Mouse (Mus musculus) intestine, embryonic 14.5 days (tissue): Measurements from ENCODE around the gene Tpi1. TPM values are rescaled to one million over a fixed set of nuclear protein-coding genes. Genes with fewer than 3 reads are reported as not detected.
"Not testable (repeated sequence)": the region's sequence is repeated elsewhere in the genome, so short reads cannot be mapped to it uniquely, and the experiment has no call there.

Source experiments
- ATAC-seq: fragments of 200-750 bp; cut with Nextera tagmentation; replicated peaks from 2 replicates; pipeline ENCODE4 v1.8.0; 2017; ENCODE audit warnings: low read depth, moderate number of reproducible peaks, moderate TSS enrichment, moderate library complexity; ENCODE audit not compliant: low FRiP score, low TSS enrichment
- DNase-seq: peaks from one replicate; pipeline ENCODE4 v3.0.0-alpha.2; 2018; ENCODE audit warnings: low spot score
- H3K27ac ChIP-seq: fragments of 300-500 bp; sonication (generic); 2 replicates; pipeline ENCODE4 v1.5.1; 2014; ENCODE audit warnings: low read depth, mild to moderate bottlenecking, control low read depth
- H3K27me3 ChIP-seq: fragments of 300-500 bp; sonication (generic); replicated peaks from 2 replicates; pipeline ENCODE4 v1.6.1; 2014; ENCODE audit warnings: low read length, control low read depth; ENCODE audit not compliant: control insufficient read depth, insufficient read depth
- H3K36me3 ChIP-seq: fragments of 300-500 bp; sonication (generic); 2 replicates; pipeline ENCODE4 v1.6.1; 2014; ENCODE audit warnings: low read length, control low read depth; ENCODE audit not compliant: control insufficient read depth, insufficient read depth
- H3K4me1 ChIP-seq: fragments of 300-500 bp; sonication (generic); replicated peaks from 2 replicates; pipeline ENCODE4 v1.6.1; 2014; ENCODE audit warnings: low read length, control low read depth, mixed read lengths; ENCODE audit not compliant: control insufficient read depth, insufficient read depth
- H3K4me2 ChIP-seq: fragments of 300-500 bp; sonication (generic); 2 replicates; pipeline ENCODE4 v1.6.1; 2014; ENCODE audit warnings: low read length
- H3K4me3 ChIP-seq: fragments of 300-500 bp; sonication (generic); 2 replicates; pipeline ENCODE4 v1.5.1; 2014; ENCODE audit warnings: low read depth, low read length, control low read depth, mixed read lengths
- H3K9ac ChIP-seq: fragments of 300-500 bp; sonication (generic); 2 replicates; pipeline ENCODE4 v1.6.1; 2014; ENCODE audit warnings: mild to moderate bottlenecking, low read length
- H3K9me3 ChIP-seq: fragments of 300-500 bp; sonication (generic); 2 replicates; pipeline ENCODE4 v1.6.1; 2016; ENCODE audit warnings: low read length, control low read depth; ENCODE audit not compliant: control insufficient read depth
- WGBS: fragments of 180-500 bp; shearing (Covaris S2); extraction: QIAGEN DNeasy Blood & Tissue Kit; methylation state at CpG from one replicate; pipeline ENCODE4 v1.1.7; 2014; 5-methylcytosine and 5-hydroxymethylcytosine counted together
- polyA plus RNA-seq: library from polyadenylated mRNA; unstranded; fragments of >200 nt; fragmentation: Nextera tagmentation; extraction: Ambion mirVana; gene quantifications from 2 replicates; pipeline ENCODE4 v1.2.1, GENCODE M21; 2014

Gene Tpi1
- polyA plus RNA-seq, 1 experiment from 2014 or later: 1,059 TPM

DNA sequence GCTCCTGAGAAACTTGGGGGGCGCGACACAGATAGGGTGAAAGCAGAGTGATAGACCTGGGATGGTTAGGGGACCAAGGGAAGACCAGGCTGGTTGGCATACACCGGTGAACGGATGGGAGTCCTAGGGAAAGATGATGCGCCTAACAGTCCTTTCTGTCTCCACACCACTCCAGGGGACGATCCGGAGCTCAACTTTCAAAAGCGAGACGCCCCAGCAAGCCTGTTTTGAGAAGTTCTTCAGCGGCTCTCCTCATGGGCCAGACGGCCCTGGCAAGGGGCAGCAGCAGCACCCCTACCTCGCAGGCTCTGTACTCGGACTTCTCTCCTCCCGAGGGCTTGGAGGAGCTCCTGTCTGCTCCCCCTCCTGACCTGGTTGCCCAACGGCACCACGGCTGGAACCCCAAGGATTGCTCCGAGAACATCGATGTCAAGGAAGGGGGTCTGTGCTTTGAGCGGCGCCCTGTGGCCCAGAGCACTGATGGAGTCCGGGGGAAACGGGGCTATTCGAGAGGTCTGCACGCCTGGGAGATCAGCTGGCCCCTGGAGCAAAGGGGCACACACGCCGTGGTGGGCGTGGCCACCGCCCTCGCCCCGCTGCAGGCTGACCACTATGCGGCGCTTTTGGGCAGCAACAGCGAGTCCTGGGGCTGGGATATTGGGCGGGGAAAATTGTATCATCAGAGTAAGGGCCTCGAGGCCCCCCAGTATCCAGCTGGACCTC is 4.9 kb downstream of the Tpi1 start:
- DNase-seq: peak; percentile 91
- Histone ChIP-seq H3K9me3 (no peaks in the 10 kb centered on the region), H3K4me2 (peak overlapping the region; percentile 98), H3K4me1 (peaks cover 37% of the 10 kb centered on the region), H3K4me3 (peak overlapping the region; percentile 57), H3K9ac (peak overlapping the region; percentile 67), H3K27ac (peak overlapping the region; percentile 92), H3K27me3 (no peaks in the 10 kb centered on the region), H3K36me3 (peaks cover 26% of the 10 kb centered on the region)
- 0% methylated on average over 35 of the region's 35 CpGs for WGBS
- peak; percentile 5 for ATAC-seq

DNA sequence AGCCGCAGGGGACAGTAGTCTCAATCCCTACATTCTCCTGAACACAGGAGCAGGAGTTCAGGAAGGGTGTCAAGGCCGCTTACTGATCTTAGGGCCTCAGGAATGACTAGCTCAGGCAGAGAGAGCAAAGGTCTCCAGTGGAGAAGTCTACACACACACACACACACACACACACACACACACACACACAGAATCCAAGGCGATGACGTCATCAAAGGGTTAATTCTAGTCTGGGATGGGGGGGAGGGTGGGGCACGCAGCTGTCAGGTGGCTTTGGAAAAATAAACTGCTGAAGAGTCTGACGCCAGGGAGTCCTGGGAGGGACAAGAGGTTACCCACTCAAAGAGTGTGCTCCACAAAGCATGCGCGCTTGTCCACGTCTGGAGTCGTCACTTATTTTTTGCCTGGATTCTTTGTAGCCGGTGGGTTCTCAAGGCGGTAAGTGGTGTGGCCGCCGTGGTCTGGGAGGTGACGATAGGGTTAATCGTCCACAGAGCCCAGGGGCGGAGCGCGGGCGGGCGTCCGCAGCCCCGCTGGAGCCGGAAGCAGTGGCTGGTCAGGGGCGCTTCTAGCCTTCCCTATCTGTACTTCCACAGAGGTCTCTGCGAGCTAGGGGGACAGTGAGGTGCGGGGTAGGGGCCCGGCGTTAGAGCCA is 5.6 kb downstream of the Tpi1 start, which contains the start of gene Spsb2:
Gene Spsb2, plus strand, starts transcription at position 304 of the 655 bp plus-strand sequence.
- ATAC-seq (peak; percentile 38), DNase-seq (peak; percentile 88)
- peak within 1 kb of the TSS; percentile 67 for H3K9ac ChIP-seq
- peaks cover 26% of the 10 kb centered on the region for H3K36me3 ChIP-seq
- H3K4me3 ChIP-seq: peak within 1 kb of the TSS; percentile 57
- H3K27ac ChIP-seq: peak within 1 kb of the TSS; percentile 92
- 2% methylated on average over 29 of the region's 29 CpGs for WGBS
- H3K4me1 ChIP-seq: peaks cover 36% of the 10 kb centered on the region
- H3K9me3 ChIP-seq: no peaks in the 10 kb centered on the region
- H3K4me2 ChIP-seq: peak within 1 kb of the TSS; percentile 98
- no peaks in the 10 kb centered on the region for H3K27me3 ChIP-seq

DNA sequence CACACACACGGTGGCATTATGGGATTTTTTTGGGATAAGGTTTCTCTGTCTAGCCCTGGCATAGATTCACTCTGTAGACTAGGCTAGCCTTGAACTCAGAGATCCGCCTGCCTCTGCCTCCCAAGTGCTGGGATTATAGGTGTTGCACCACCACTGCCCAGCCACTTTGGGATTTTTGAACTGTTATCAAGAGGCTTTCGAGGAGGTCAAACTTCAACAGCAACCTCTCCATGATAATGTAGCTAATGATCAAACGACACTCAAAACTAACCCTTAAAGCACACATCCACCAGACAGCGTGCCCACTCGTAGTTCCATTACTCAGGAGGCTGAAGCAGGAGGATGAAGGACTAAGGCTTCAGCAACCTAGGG is 6.1 kb downstream of the Tpi1 start:
- Histone ChIP-seq H3K9ac (peak overlapping the region; percentile 30; the same call in 1 of the 2 replicates), H3K36me3 (peaks cover 26% of the 10 kb centered on the region)

DNA sequence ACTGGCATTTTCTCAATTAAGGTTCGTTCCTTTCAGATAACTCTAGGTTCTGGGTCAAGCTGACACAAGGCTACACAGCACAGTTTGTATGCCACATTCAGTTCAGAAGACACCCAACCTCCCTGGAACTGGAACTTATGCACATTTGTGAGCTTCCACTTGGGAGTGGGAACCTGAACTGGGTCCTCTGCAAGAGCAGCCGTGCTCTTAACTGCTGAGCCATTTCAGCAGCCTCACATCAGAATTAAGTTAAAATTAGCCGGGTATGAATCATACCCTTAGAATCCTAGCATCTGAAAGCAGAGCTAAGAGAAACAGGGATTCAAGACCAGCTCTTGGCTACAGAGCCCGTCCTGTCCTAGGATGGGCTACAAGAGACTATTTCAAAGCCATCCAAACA is 6.7 kb downstream of the Tpi1 start:
- Histone ChIP-seq H3K9ac (no peak overlapping the region), H3K4me3 (no peak overlapping the region), H3K27ac (no peak overlapping the region), H3K36me3 (peaks cover 22% of the 10 kb centered on the region), H3K4me1 (peaks cover 29% of the 10 kb centered on the region), H3K27me3 (no peaks in the 10 kb centered on the region), H3K9me3 (no peaks in the 10 kb centered on the region), H3K4me2 (no peak overlapping the region)
- ATAC-seq: no peak
- DNase-seq: no peak
- WGBS: 88% methylated on average over 4 of the region's 4 CpGs

More for the DNA sequence above, 6.1 kb downstream of the Tpi1 start:
- ATAC-seq (no peak), DNase-seq (no peak)
- Histone ChIP-seq H3K4me1 (peaks cover 35% of the 10 kb centered on the region), H3K4me2 (peak overlapping the region; percentile 98), H3K9me3 (no peaks in the 10 kb centered on the region), H3K27ac (peak overlapping the region; percentile 92), H3K4me3 (peak overlapping the region; percentile 57), H3K27me3 (no peaks in the 10 kb centered on the region)
- 69% methylated on average over 6 of the region's 6 CpGs for WGBS

DNA sequence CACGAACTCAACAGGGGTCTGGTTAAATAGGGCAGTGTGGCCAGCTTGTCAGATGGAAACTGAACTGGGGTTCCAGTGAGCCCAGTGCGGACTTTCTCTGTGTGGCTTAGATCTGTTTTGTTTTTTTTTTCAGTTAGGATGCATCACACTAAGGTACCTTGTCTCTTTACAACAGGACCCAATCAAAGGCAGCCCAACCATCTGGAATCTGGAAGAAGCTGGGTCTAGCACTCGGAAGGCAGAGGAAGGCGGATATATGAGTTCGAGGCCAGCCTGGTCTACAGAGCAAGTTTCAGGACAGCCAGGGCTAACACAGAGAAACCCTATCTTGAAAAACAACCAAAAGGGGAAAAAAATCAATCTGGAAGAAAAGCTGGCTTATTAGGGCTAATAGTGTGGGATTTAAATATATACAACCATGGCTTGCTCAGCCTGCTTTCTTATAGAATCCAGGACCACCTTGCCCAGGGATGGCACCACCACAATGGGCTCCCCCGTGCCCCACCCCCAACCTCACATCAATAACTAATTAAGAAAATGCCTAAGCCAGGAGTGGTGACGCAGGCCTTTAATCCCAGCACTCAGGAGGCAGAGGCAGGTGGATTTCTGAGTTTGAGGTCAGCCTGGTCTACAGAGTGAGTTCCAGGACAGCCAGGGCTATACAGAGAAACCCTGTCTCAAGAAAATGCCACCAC is 7.5 kb downstream of the Tpi1 start:
- peaks cover 26% of the 10 kb centered on the region for H3K4me1 ChIP-seq
- H3K4me3 ChIP-seq: peak overlapping the region; percentile 48
- H3K36me3 ChIP-seq: peaks cover 15% of the 10 kb centered on the region
- 0 out of 2 replicates have a peak overlapping the region, but pooled peaks have one; percentile 10 for H3K9ac ChIP-seq
- no peaks in the 10 kb centered on the region for H3K27me3 ChIP-seq
- no peak for DNase-seq
- 81% methylated on average over 7 of the region's 7 CpGs for WGBS
- peak overlapping the region; percentile 89 for H3K4me2 ChIP-seq
- ATAC-seq: no peak
- H3K27ac ChIP-seq: peak overlapping the region; percentile 95
- H3K9me3 ChIP-seq: no peaks in the 10 kb centered on the region

DNA sequence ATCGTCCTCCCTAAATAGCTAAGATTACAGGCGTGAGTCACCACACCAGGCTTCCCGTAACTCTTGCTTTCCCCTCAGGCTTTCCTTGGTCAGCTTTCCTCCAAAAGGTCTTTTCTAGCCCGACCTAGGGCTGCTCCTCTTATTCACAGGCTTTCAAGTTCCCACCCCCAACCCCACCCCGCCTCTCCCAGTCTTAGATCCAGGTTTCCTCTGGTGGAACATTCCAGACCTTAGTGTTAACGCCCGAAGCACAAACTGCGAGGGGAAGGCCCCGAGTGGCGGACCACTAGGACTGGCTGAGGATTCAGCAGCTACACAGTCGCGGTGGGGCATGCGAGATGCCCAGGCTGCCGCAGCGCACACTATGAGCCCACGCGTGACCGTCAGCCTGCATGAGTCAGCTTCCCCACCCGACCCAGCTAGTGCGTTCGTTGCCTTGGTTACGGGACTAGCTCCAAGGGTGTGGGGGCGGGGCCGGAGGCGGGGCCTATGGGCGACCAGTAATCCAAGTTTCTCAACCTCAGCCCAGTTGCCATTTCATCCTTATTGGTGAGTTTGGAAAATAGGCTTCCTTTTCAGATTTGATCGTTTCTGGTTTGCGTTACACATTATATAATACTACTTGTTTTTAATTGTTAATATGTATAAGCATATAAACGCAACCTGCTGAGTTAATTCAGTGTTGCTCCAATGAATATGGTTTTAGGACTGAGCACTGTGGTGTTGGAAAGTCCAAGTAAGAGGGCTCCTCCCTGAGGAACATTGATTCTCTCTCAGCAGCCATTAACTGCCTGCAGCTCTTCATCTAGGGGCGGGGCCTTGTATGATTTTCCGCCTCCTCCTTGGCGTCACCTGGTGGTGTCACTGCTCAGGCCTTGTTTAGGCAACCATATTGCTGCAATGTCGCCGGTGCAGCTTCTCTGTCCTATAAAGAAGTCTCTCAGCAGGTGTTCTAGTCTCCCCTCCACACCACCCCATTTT is 8.5 kb downstream of the Tpi1 start:
- no peaks in the 10 kb centered on the region for H3K9me3 ChIP-seq
- 1% methylated on average over 34 of the region's 34 CpGs for WGBS
- DNase-seq: peak; percentile 95
- H3K9ac ChIP-seq: peak overlapping the region; percentile 59
- peak overlapping the region; percentile 95 for H3K27ac ChIP-seq
- no peaks in the 10 kb centered on the region for H3K27me3 ChIP-seq
- peak overlapping the region; percentile 48 for H3K4me3 ChIP-seq
- peaks cover 6% of the 10 kb centered on the region for H3K36me3 ChIP-seq
- ATAC-seq: peak; percentile 74
- peak overlapping the region; percentile 89 for H3K4me2 ChIP-seq
- H3K4me1 ChIP-seq: peaks cover 26% of the 10 kb centered on the region

DNA sequence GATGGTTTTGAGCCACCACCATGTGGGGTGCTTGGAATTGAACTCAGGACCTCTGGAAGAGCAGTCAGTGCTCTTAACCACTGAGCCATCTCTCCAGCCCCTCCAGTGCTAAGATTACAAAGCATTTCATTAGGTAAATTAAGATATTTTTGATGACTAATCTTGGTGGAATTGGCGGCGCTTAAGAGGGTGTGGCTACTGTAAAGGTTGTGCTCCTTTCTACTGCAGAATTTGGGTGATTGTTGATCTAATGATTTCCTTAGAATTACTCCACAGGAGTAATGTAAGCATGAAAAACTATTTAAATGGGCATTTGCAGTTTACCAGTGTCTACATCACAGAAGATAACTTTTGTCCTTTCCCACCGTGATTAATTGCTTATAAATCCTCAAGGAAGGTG is 9.8 kb downstream of the Tpi1 start:
- Histone ChIP-seq H3K4me3 (no peak overlapping the region), H3K27me3 (no peaks in the 10 kb centered on the region), H3K27ac (no peak overlapping the region), H3K9me3 (no peaks in the 10 kb centered on the region), H3K4me2 (no peak overlapping the region), H3K36me3 (no peaks in the 10 kb centered on the region), H3K9ac (no peak overlapping the region), H3K4me1 (peaks cover 15% of the 10 kb centered on the region)
- no peak for ATAC-seq
- DNase-seq: no peak
- WGBS: 87% methylated on average over 3 of the region's 3 CpGs

DNA sequence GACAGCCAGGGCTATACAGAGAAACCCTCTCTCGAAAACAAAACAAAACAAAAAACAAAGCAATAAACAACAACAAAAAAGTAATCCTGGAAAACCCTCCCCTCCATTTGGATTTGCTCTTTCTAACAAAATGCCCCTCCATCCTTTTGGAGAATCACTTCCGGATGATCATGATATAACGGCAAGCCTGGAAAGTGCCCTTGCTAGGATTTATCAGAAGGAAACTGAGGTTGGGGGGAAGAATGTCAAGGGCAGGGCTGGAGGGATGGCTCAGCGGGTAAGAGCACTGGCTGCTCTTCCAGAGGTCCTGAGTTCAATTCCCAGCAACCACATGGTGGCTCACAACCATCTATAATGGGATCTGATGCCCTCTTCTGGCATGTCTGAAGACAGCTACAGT is 10.4 kb downstream of the Tpi1 start:
- peaks cover 15% of the 10 kb centered on the region for H3K4me1 ChIP-seq
- not testable (repeated sequence) for H3K36me3 ChIP-seq, H3K27ac ChIP-seq, H3K4me3 ChIP-seq, H3K9me3 ChIP-seq, H3K9ac ChIP-seq, H3K27me3 ChIP-seq, ATAC-seq, DNase-seq, H3K4me2 ChIP-seq
- 96% methylated on average over 4 of the region's 4 CpGs for WGBS
